9 mouse cellular contexts compared by ENCODE assay signal in genomic region chr11:99369853-99370451, GRCm38 (mm10). TPM values are rescaled to one million over a fixed set of nuclear protein-coding genes. Genes with fewer than 3 reads are reported as not detected.
DNase-seq lines count a peak whose midpoint lies in the region.
"Had no signal": no experiment of that assay in that cellular context is flagged by ENCODE, and none has a peak within 500 bp of the region (broad histone marks: within the 10 kb centered on the region; RNA-seq: fewer than 3 reads in every experiment).

No protein-coding gene starts in this region.

- DNase-seq in layer of hippocampus, adult 11-12 months (ENCODE audit: low spot score), result peak; percentile 33
- no peak for DNase-seq in layer of hippocampus, adult 9-10 months (ENCODE audit: low spot score)
- DNase-seq in brain, adult 2 months (ENCODE audit: low read depth, low spot score), result peak; percentile 90
- DNase-seq in layer of hippocampus, adult 9-11 months, result peak; percentile 51
- DNase-seq in right cerebral cortex, postnatal 25 days, result peak; percentile 50
- no peak for DNase-seq in heart, postnatal 14 days
- DNase-seq in gastrocnemius, postnatal 4 days (ENCODE audit: low spot score in 2 of 2), result no peak
- DNase-seq in urinary bladder, adult 18-20 months (ENCODE audit: low spot score in 2 of 2), result no peak

- intact Hi-C loops in heart, postnatal 14 days (cut with DNase I), result no loop called here

RNA-seq across cellular contexts. Expression of gene Krt28, which starts 4.8 kb away (rescaled TPM):
- total RNA-seq in heart, postnatal 14 days (2021), result not detected
- not detected for total RNA-seq in gastrocnemius, postnatal 4 days (2021)

RNA-seq across cellular contexts. Expression of gene Krt27, which starts 19.0 kb away (rescaled TPM):
- total RNA-seq in heart, postnatal 14 days (2021), result not detected
- total RNA-seq in gastrocnemius, postnatal 4 days (2021), result under 1 TPM in 1 of 2 experiments, not detected in 1; 0.18 TPM
- total RNA-seq: G1E had no signal

RNA-seq across cellular contexts. Expression of gene Krt10, which starts 19.2 kb away (rescaled TPM):
- 1 to 10 TPM; 4.6 to 8.9 TPM for total RNA-seq in heart, postnatal 14 days (2021)
- 1 to 10 TPM; 7.6 to 8.2 TPM for total RNA-seq in gastrocnemius, postnatal 4 days (2021)

RNA-seq across cellular contexts. Expression of gene Krt26, which starts 32.2 kb away (rescaled TPM):
- not detected for total RNA-seq in heart, postnatal 14 days (2021)
- not detected for total RNA-seq in gastrocnemius, postnatal 4 days (2021)

RNA-seq across cellular contexts. Expression of gene Krt25, which starts 47.2 kb away (rescaled TPM):
- not detected for total RNA-seq in heart, postnatal 14 days (2021)
- total RNA-seq in gastrocnemius, postnatal 4 days (2021), result under 1 TPM in 1 of 2 experiments, not detected in 1; 0.21 TPM
- total RNA-seq: G1E had no signal

Comparison
In these comparisons a context has a peak if more than half of its experiments do, and no peak if none do; other contexts are left out.
1. DNase-seq: peak in layer of hippocampus, adult 11-12 months (single experiment), brain, adult 2 months (single experiment), layer of hippocampus, adult 9-11 months (single experiment) and right cerebral cortex, postnatal 25 days (single experiment); none in layer of hippocampus, adult 9-10 months (single experiment), heart, postnatal 14 days (0 of 2), gastrocnemius, postnatal 4 days (0 of 2) and urinary bladder, adult 18-20 months (0 of 2).